Mouse (Mus musculus) layer of hippocampus, postnatal 36 days (tissue): ENCODE data around the gene Cul5. TPM values are rescaled to one million over a fixed set of nuclear protein-coding genes. Genes with fewer than 3 reads are reported as not detected.

Source experiments
- DNase-seq, 2 experiments: peaks; one replicate each; pipeline ENCODE4 v3.0.0; 2022
- total RNA-seq, 2 experiments: library from RNA; stranded (reverse); gene quantifications; 2 replicates each; pipeline ENCODE4 v1.2.3; 2021

The Cul5 gene
- 10 to 100 TPM; 67.1 to 67.2 TPM for total RNA-seq

- no peak for DNase-seq
These were observed at the start of gene Cul5 for GRCm38 (mm10) chr9:53669680-53670219. Gene Cul5, minus strand, starts transcription at chr9:53670014.

GRCm38 (mm10) chr9:53705992-53706696 lies 36.3 kb upstream of the Cul5 start, which contains the start of gene Rab39:
Gene Rab39, minus strand, starts transcription at chr9:53706232.
- peak; percentile 75 to 78 for DNase-seq

GRCm38 (mm10) chr9:53705491-53705991 lies 35.7 kb upstream of the Cul5 start:
- DNase-seq = peak in 1 of 2 experiments; percentile 44

- no peak for DNase-seq
These were observed 33.2 kb upstream of the Cul5 start for GRCm38 (mm10) chr9:53702991-53703390.

- DNase-seq = no peak
These were observed 30.7 kb upstream of the Cul5 start for GRCm38 (mm10) chr9:53700496-53700895.

GRCm38 (mm10) chr9:53695846-53696245 lies 26.0 kb upstream of the Cul5 start:
- DNase-seq = no peak

- no peak for DNase-seq
These were observed 23.9 kb upstream of the Cul5 start for GRCm38 (mm10) chr9:53693718-53694117.

- DNase-seq = no peak
These were observed 22.2 kb upstream of the Cul5 start for GRCm38 (mm10) chr9:53691745-53692670.

- no peak for DNase-seq
These were observed 11.0 kb upstream of the Cul5 start for GRCm38 (mm10) chr9:53680851-53681250.

- DNase-seq = no peak
These were observed 7.1 kb upstream of the Cul5 start for GRCm38 (mm10) chr9:53676921-53677320.

GRCm38 (mm10) chr9:53673571-53673970 lies 3.8 kb upstream of the Cul5 start:
- peak; percentile 49 to 69 for DNase-seq

GRCm38 (mm10) chr9:53667020-53667669 lies 2.7 kb downstream of the Cul5 start:
- peak; percentile 88 to 89 for DNase-seq

- DNase-seq = no peak
These were observed 3.2 kb downstream of the Cul5 start for GRCm38 (mm10) chr9:53666665-53667019.

- no peak for DNase-seq
These were observed 4.4 kb downstream of the Cul5 start for GRCm38 (mm10) chr9:53665428-53665827.

GRCm38 (mm10) chr9:53664819-53665218 lies 5.0 kb downstream of the Cul5 start:
- DNase-seq = no peak

GRCm38 (mm10) chr9:53634796-53635195 lies 35.0 kb downstream of the Cul5 start:
- DNase-seq = no peak

- DNase-seq = no peak
These were observed 54.6 kb downstream of the Cul5 start for GRCm38 (mm10) chr9:53615246-53615645.

GRCm38 (mm10) chr9:53614286-53614685 lies 55.5 kb downstream of the Cul5 start:
- no peak for DNase-seq

GRCm38 (mm10) chr9:53609968-53610781 lies 59.6 kb downstream of the Cul5 start, which contains the start of gene Acat1:
Gene Acat1, minus strand, starts transcription at chr9:53610382.
- peak; percentile 93 for DNase-seq

GRCm38 (mm10) chr9:53609306-53609967 lies 60.4 kb downstream of the Cul5 start:
- DNase-seq = no peak

GRCm38 (mm10) chr9:53607816-53608215 lies 62.0 kb downstream of the Cul5 start:
- no peak for DNase-seq
